Mouse (Mus musculus): ENCODE measurements around the gene 1700012B07Rik. TPM values are rescaled to one million over a fixed set of nuclear protein-coding genes. Genes with fewer than 3 reads are reported as not detected.
A peak's percentile ranks its signal among the peaks of the same experiment; 100 is the strongest.

Gene 1700012B07Rik
- polyA plus RNA-seq (2015; fragmentation: Nextera tagmentation; extraction: Ambion mirVana) = not detected in 2 replicates

GRCm38 (mm10) chr11:109827946-109828345 lies at the start of gene 1700012B07Rik:
1700012B07Rik (minus strand) TSS chr11:109828046.
- H3K9me3 ChIP-seq (replicated peaks) = no peaks in the 10 kb centered on the region
- WGBS (ENCODE audit: insufficient replicate concordance) = 56% methylated on average over 4 of the region's 4 CpGs
- H3K4me3 ChIP-seq (replicated peaks) = no peak within 1 kb of the TSS
- no peak within 1 kb of the TSS for H3K4me2 ChIP-seq
- H3K9ac ChIP-seq = no peak within 1 kb of the TSS
- H3K36me3 ChIP-seq (replicated peaks) = no peaks in the 10 kb centered on the region
- ATAC-seq (ENCODE audit: insufficient read depth) = no peak
- H3K27me3 ChIP-seq = no peaks in the 10 kb centered on the region
- H3K27ac ChIP-seq (replicated peaks) = no peak within 1 kb of the TSS
- H3K4me1 ChIP-seq (replicated peaks) = no peaks in the 10 kb centered on the region

- Histone ChIP-seq H3K36me3 (replicated peaks) (no peaks in the 10 kb centered on the region), H3K9me3 (replicated peaks) (no peaks in the 10 kb centered on the region), H3K4me3 (replicated peaks) (no peak overlapping the region), H3K4me1 (replicated peaks) (peaks cover 7% of the 10 kb centered on the region; the same call in 1 of the 2 replicates), H3K9ac (no peak overlapping the region), H3K4me2 (no peak overlapping the region), H3K27ac (replicated peaks) (no peak overlapping the region), H3K27me3 (no peaks in the 10 kb centered on the region)
- WGBS (ENCODE audit: insufficient replicate concordance) = 75% methylated on average over 9 of the region's 9 CpGs
- no peak for ATAC-seq (ENCODE audit: insufficient read depth)
Measured at GRCm38 (mm10) chr11:109876767-109877166, 48.9 kb upstream of the 1700012B07Rik start.

- no peak for ATAC-seq (ENCODE audit: insufficient read depth)
- H3K9ac ChIP-seq = no peak overlapping the region
- no peak overlapping the region for H3K27ac ChIP-seq (replicated peaks)
- 21% methylated on average over 3 of the region's 3 CpGs for WGBS (ENCODE audit: insufficient replicate concordance)
- no peak overlapping the region for H3K4me2 ChIP-seq
- H3K9me3 ChIP-seq (replicated peaks) = no peaks in the 10 kb centered on the region
- H3K4me1 ChIP-seq (replicated peaks) = peaks cover 7% of the 10 kb centered on the region; the same call in 1 of the 2 replicates
- no peak overlapping the region for H3K4me3 ChIP-seq (replicated peaks)
- H3K36me3 ChIP-seq (replicated peaks) = no peaks in the 10 kb centered on the region
- H3K27me3 ChIP-seq = no peaks in the 10 kb centered on the region
Measured at GRCm38 (mm10) chr11:109875834-109876233, 48.0 kb upstream of the 1700012B07Rik start.

GRCm38 (mm10) chr11:109875525-109875802 lies 47.6 kb upstream of the 1700012B07Rik start:
- Histone ChIP-seq H3K4me2 (no peak overlapping the region), H3K4me1 (replicated peaks) (peaks cover 7% of the 10 kb centered on the region; the same call in 1 of the 2 replicates), H3K27ac (replicated peaks) (no peak overlapping the region), H3K9me3 (replicated peaks) (no peaks in the 10 kb centered on the region), H3K36me3 (replicated peaks) (no peaks in the 10 kb centered on the region), H3K27me3 (no peaks in the 10 kb centered on the region), H3K4me3 (replicated peaks) (no peak overlapping the region), H3K9ac (no peak overlapping the region)
- WGBS (ENCODE audit: insufficient replicate concordance) = 76% methylated on average over 1 of the region's 1 CpGs
- ATAC-seq (ENCODE audit: insufficient read depth) = no peak

GRCm38 (mm10) chr11:109874651-109875524 lies 47.0 kb upstream of the 1700012B07Rik start:
- Histone ChIP-seq H3K9ac (no peak overlapping the region), H3K27me3 (no peaks in the 10 kb centered on the region), H3K4me1 (replicated peaks) (peaks cover 7% of the 10 kb centered on the region; the same call in 1 of the 2 replicates), H3K4me3 (replicated peaks) (no peak overlapping the region), H3K4me2 (no peak overlapping the region), H3K9me3 (replicated peaks) (no peaks in the 10 kb centered on the region), H3K36me3 (replicated peaks) (no peaks in the 10 kb centered on the region), H3K27ac (replicated peaks) (no peak overlapping the region)
- 51% methylated on average over 11 of the region's 11 CpGs for WGBS (ENCODE audit: insufficient replicate concordance)
- ATAC-seq (ENCODE audit: insufficient read depth) = no peak

GRCm38 (mm10) chr11:109873852-109874610 lies 46.2 kb upstream of the 1700012B07Rik start:
- ATAC-seq (ENCODE audit: insufficient read depth) = no peak

GRCm38 (mm10) chr11:109873161-109873775 lies 45.4 kb upstream of the 1700012B07Rik start:
- H3K4me2 ChIP-seq = no peak overlapping the region; the same call in 1 of the 2 replicates
- no peak for ATAC-seq (ENCODE audit: insufficient read depth)
- H3K9ac ChIP-seq = no peak overlapping the region
- no peak overlapping the region for H3K27ac ChIP-seq (replicated peaks)
- no peaks in the 10 kb centered on the region for H3K36me3 ChIP-seq (replicated peaks)
- H3K27me3 ChIP-seq = no peaks in the 10 kb centered on the region
- 34% methylated on average over 9 of the region's 9 CpGs for WGBS (ENCODE audit: insufficient replicate concordance)
- no peak overlapping the region for H3K4me3 ChIP-seq (replicated peaks)
- H3K4me1 ChIP-seq (replicated peaks) = peaks cover 7% of the 10 kb centered on the region; the same call in 1 of the 2 replicates
- no peaks in the 10 kb centered on the region for H3K9me3 ChIP-seq (replicated peaks)

More at GRCm38 (mm10) chr11:109873852-109874610, 46.2 kb upstream of the 1700012B07Rik start:
- no peaks in the 10 kb centered on the region for H3K9me3 ChIP-seq (replicated peaks)
- peak overlapping the region; percentile 7; the same call in 1 of the 2 replicates for H3K4me2 ChIP-seq
- H3K36me3 ChIP-seq (replicated peaks) = no peaks in the 10 kb centered on the region
- H3K9ac ChIP-seq = no peak overlapping the region
- no peak overlapping the region for H3K27ac ChIP-seq (replicated peaks)
- H3K27me3 ChIP-seq = no peaks in the 10 kb centered on the region
- H3K4me3 ChIP-seq (replicated peaks) = no peak overlapping the region
- peaks cover 7% of the 10 kb centered on the region; the same call in 1 of the 2 replicates for H3K4me1 ChIP-seq (replicated peaks)
- 60% methylated on average over 22 of the region's 22 CpGs for WGBS (ENCODE audit: insufficient replicate concordance)

GRCm38 (mm10) chr11:109872674-109873073 lies 44.8 kb upstream of the 1700012B07Rik start:
- Histone ChIP-seq H3K27ac (replicated peaks) (no peak overlapping the region), H3K4me3 (replicated peaks) (no peak overlapping the region), H3K36me3 (replicated peaks) (no peaks in the 10 kb centered on the region), H3K27me3 (no peaks in the 10 kb centered on the region), H3K4me2 (no peak overlapping the region), H3K9ac (no peak overlapping the region), H3K4me1 (replicated peaks) (peaks cover 7% of the 10 kb centered on the region; the same call in 1 of the 2 replicates), H3K9me3 (replicated peaks) (no peaks in the 10 kb centered on the region)
- WGBS (ENCODE audit: insufficient replicate concordance) = 33% methylated on average over 3 of the region's 3 CpGs
- ATAC-seq (ENCODE audit: insufficient read depth) = no peak

GRCm38 (mm10) chr11:109872056-109872455 lies 44.2 kb upstream of the 1700012B07Rik start:
- WGBS (ENCODE audit: insufficient replicate concordance) = 68% methylated on average over 10 of the region's 10 CpGs

GRCm38 (mm10) chr11:109867861-109868260 lies 40.0 kb upstream of the 1700012B07Rik start:
- WGBS (ENCODE audit: insufficient replicate concordance) = 62% methylated on average over 5 of the region's 5 CpGs
- Histone ChIP-seq H3K4me2 (no peak overlapping the region), H3K27me3 (no peaks in the 10 kb centered on the region), H3K9me3 (replicated peaks) (no peaks in the 10 kb centered on the region), H3K9ac (no peak overlapping the region), H3K4me1 (replicated peaks) (no peaks in the 10 kb centered on the region), H3K4me3 (replicated peaks) (no peak overlapping the region), H3K27ac (replicated peaks) (no peak overlapping the region), H3K36me3 (replicated peaks) (no peaks in the 10 kb centered on the region)
- no peak for ATAC-seq (ENCODE audit: insufficient read depth)

More at GRCm38 (mm10) chr11:109872056-109872455, 44.2 kb upstream of the 1700012B07Rik start:
- Histone ChIP-seq H3K27ac (replicated peaks) (no peak overlapping the region), H3K4me2 (no peak overlapping the region), H3K9me3 (replicated peaks) (no peaks in the 10 kb centered on the region), H3K4me3 (replicated peaks) (no peak overlapping the region), H3K27me3 (no peaks in the 10 kb centered on the region), H3K4me1 (replicated peaks) (peaks cover 7% of the 10 kb centered on the region; the same call in 1 of the 2 replicates), H3K9ac (no peak overlapping the region), H3K36me3 (replicated peaks) (no peaks in the 10 kb centered on the region)
- no peak for ATAC-seq (ENCODE audit: insufficient read depth)

All from liver, embryonic 15.5 days (tissue).